Mouse (Mus musculus) heart, embryonic 12.5 days (tissue): ENCODE results near the gene Sh3bgrl2. TPM values are rescaled to one million over a fixed set of nuclear protein-coding genes. Genes with fewer than 3 reads are reported as not detected.

Experiments
- ATAC-seq: fragments of 200-750 bp; cut with Nextera tagmentation; 2 replicates; pipeline ENCODE4 v1.8.0; 2017; ENCODE audit warnings: moderate TSS enrichment, moderate library complexity; ENCODE audit not compliant: insufficient number of reproducible peaks, low FRiP score
- H3K27ac ChIP-seq: fragments of 300-500 bp; sonication (generic); 2 replicates; pipeline ENCODE4 v1.5.1; 2016; ENCODE audit warnings: mild to moderate bottlenecking, moderate library complexity; ENCODE audit not compliant: poor library complexity, severe bottlenecking
- H3K27me3 ChIP-seq: fragments of 300-500 bp; sonication (generic); replicated peaks from 2 replicates; pipeline ENCODE4 v1.6.1; 2016; ENCODE audit warnings: mild to moderate bottlenecking, moderate library complexity
- H3K36me3 ChIP-seq: fragments of 300-500 bp; sonication (generic); 2 replicates; pipeline ENCODE4 v1.6.1; 2016; ENCODE audit warnings: mild to moderate bottlenecking, moderate library complexity
- H3K4me1 ChIP-seq: fragments of 300-500 bp; sonication (generic); replicated peaks from 2 replicates; pipeline ENCODE4 v1.6.1; 2016; ENCODE audit warnings: mild to moderate bottlenecking
- H3K4me2 ChIP-seq: fragments of 300-500 bp; sonication (generic); 2 replicates; pipeline ENCODE4 v1.6.1; 2016; ENCODE audit warnings: mild to moderate bottlenecking, moderate library complexity
- H3K4me3 ChIP-seq: fragments of 300-500 bp; sonication (generic); 2 replicates; pipeline ENCODE4 v1.5.1; 2016; ENCODE audit warnings: mild to moderate bottlenecking
- H3K9ac ChIP-seq: fragments of 300-500 bp; sonication (generic); 2 replicates; pipeline ENCODE4 v1.6.1; 2016; ENCODE audit warnings: mild to moderate bottlenecking, moderate library complexity
- H3K9me3 ChIP-seq: fragments of 300-500 bp; sonication (generic); replicated peaks from 2 replicates; pipeline ENCODE4 v1.6.1; 2016; ENCODE audit warnings: mild to moderate bottlenecking, moderate library complexity
- WGBS: fragments of 180-500 bp; shearing (Covaris S2); methylation state at CpG from one replicate; pipeline ENCODE4 v1.1.7; 2016; 5-methylcytosine and 5-hydroxymethylcytosine counted together
- polyA plus RNA-seq: library from polyadenylated mRNA; unstranded; fragments of >200 nt; fragmentation: Nextera tagmentation; extraction: Ambion mirVana; gene quantifications from 2 replicates; pipeline ENCODE4 v1.2.1, GENCODE M21; 2016

The Sh3bgrl2 gene
- polyA plus RNA-seq, 1 experiment from 2014 or later = 19.0 TPM

- Histone ChIP-seq H3K36me3 (no peaks in the 10 kb centered on the region), H3K27me3 (no peaks in the 10 kb centered on the region), H3K9me3 (no peaks in the 10 kb centered on the region), H3K9ac (no peak overlapping the region), H3K27ac (0 out of 2 replicates have a peak overlapping the region, but pooled peaks have one; percentile 31), H3K4me3 (no peak overlapping the region), H3K4me2 (no peak overlapping the region), H3K4me1 (peaks cover 29% of the 10 kb centered on the region)
- ATAC-seq = no peak
- 39% methylated on average over 7 of the region's 7 CpGs for WGBS
These were observed 28.0 kb downstream of the Sh3bgrl2 start for GRCm38 (mm10) chr9:83576018-83576688.

GRCm38 (mm10) chr9:83576689-83577057 lies 28.5 kb downstream of the Sh3bgrl2 start:
- Histone ChIP-seq H3K4me1 (peaks cover 29% of the 10 kb centered on the region), H3K27me3 (no peaks in the 10 kb centered on the region), H3K9ac (no peak overlapping the region), H3K27ac (no peak overlapping the region), H3K4me2 (no peak overlapping the region), H3K9me3 (no peaks in the 10 kb centered on the region), H3K4me3 (no peak overlapping the region), H3K36me3 (no peaks in the 10 kb centered on the region)
- 0 out of 2 replicates have a peak, but pooled peaks have one; percentile 57 for ATAC-seq
- 26% methylated on average over 3 of the region's 3 CpGs for WGBS

GRCm38 (mm10) chr9:83577260-83577659 lies 29.1 kb downstream of the Sh3bgrl2 start:
- Histone ChIP-seq H3K9me3 (no peaks in the 10 kb centered on the region), H3K4me1 (peaks cover 29% of the 10 kb centered on the region), H3K9ac (no peak overlapping the region), H3K27ac (no peak overlapping the region), H3K36me3 (no peaks in the 10 kb centered on the region), H3K27me3 (no peaks in the 10 kb centered on the region), H3K4me3 (no peak overlapping the region), H3K4me2 (no peak overlapping the region)
- 86% methylated on average over 7 of the region's 7 CpGs for WGBS
- ATAC-seq = no peak

GRCm38 (mm10) chr9:83579049-83579448 lies 30.9 kb downstream of the Sh3bgrl2 start:
- H3K4me1 ChIP-seq = peaks cover 18% of the 10 kb centered on the region
- H3K9me3 ChIP-seq = no peaks in the 10 kb centered on the region
- 76% methylated on average over 4 of the region's 4 CpGs for WGBS

GRCm38 (mm10) chr9:83582748-83583147 lies 34.6 kb downstream of the Sh3bgrl2 start:
- WGBS = 55% methylated on average over 7 of the region's 7 CpGs
- H3K27me3 ChIP-seq = no peaks in the 10 kb centered on the region
- H3K36me3 ChIP-seq = no peaks in the 10 kb centered on the region
- no peaks in the 10 kb centered on the region for H3K9me3 ChIP-seq
- no peak for ATAC-seq
- H3K4me2 ChIP-seq = no peak overlapping the region
- H3K27ac ChIP-seq = no peak overlapping the region
- no peak overlapping the region for H3K4me3 ChIP-seq
- 0 out of 2 replicates have a peak, but pooled peaks cover 3% of the 10 kb centered on the region for H3K4me1 ChIP-seq
- H3K9ac ChIP-seq = no peak overlapping the region

More at GRCm38 (mm10) chr9:83579049-83579448, 30.9 kb downstream of the Sh3bgrl2 start:
- Histone ChIP-seq H3K9ac (no peak overlapping the region), H3K27me3 (no peaks in the 10 kb centered on the region), H3K4me2 (no peak overlapping the region), H3K36me3 (no peaks in the 10 kb centered on the region), H3K4me3 (no peak overlapping the region), H3K27ac (no peak overlapping the region)
- ATAC-seq = no peak

GRCm38 (mm10) chr9:83586316-83587050 lies 38.4 kb downstream of the Sh3bgrl2 start:
- H3K4me1 ChIP-seq = peaks cover 13% of the 10 kb centered on the region
- H3K27me3 ChIP-seq = no peaks in the 10 kb centered on the region
- H3K9me3 ChIP-seq = no peaks in the 10 kb centered on the region
- 88% methylated on average over 17 of the region's 17 CpGs for WGBS
- no peak overlapping the region for H3K4me2 ChIP-seq
- H3K36me3 ChIP-seq = no peaks in the 10 kb centered on the region
- H3K4me3 ChIP-seq = no peak overlapping the region
- no peak for ATAC-seq
- no peak overlapping the region for H3K9ac ChIP-seq
- H3K27ac ChIP-seq = no peak overlapping the region

- WGBS = 84% methylated on average over 9 of the region's 9 CpGs
- H3K4me1 ChIP-seq = peaks cover 13% of the 10 kb centered on the region
- ATAC-seq = no peak
These were observed 39.0 kb downstream of the Sh3bgrl2 start for GRCm38 (mm10) chr9:83587116-83587515.

GRCm38 (mm10) chr9:83589063-83589462 lies 40.9 kb downstream of the Sh3bgrl2 start:
- Histone ChIP-seq H3K36me3 (no peaks in the 10 kb centered on the region), H3K9me3 (no peaks in the 10 kb centered on the region), H3K4me3 (no peak overlapping the region), H3K27ac (no peak overlapping the region), H3K27me3 (no peaks in the 10 kb centered on the region), H3K4me2 (no peak overlapping the region), H3K9ac (no peak overlapping the region), H3K4me1 (peaks cover 15% of the 10 kb centered on the region)
- no peak for ATAC-seq
- 84% methylated on average over 2 of the region's 2 CpGs for WGBS

More at GRCm38 (mm10) chr9:83587116-83587515, 39.0 kb downstream of the Sh3bgrl2 start:
- Histone ChIP-seq H3K9me3 (no peaks in the 10 kb centered on the region), H3K4me2 (no peak overlapping the region), H3K27me3 (no peaks in the 10 kb centered on the region), H3K27ac (no peak overlapping the region), H3K4me3 (no peak overlapping the region), H3K9ac (no peak overlapping the region), H3K36me3 (no peaks in the 10 kb centered on the region)

GRCm38 (mm10) chr9:83589680-83590467 lies 41.7 kb downstream of the Sh3bgrl2 start:
- H3K9me3 ChIP-seq = no peaks in the 10 kb centered on the region
- no peak overlapping the region for H3K4me3 ChIP-seq
- no peak overlapping the region for H3K9ac ChIP-seq
- no peak for ATAC-seq
- H3K4me2 ChIP-seq = no peak overlapping the region
- WGBS = 49% methylated on average over 14 of the region's 14 CpGs
- H3K27me3 ChIP-seq = no peaks in the 10 kb centered on the region
- no peaks in the 10 kb centered on the region for H3K36me3 ChIP-seq
- peaks cover 15% of the 10 kb centered on the region for H3K4me1 ChIP-seq
- no peak overlapping the region for H3K27ac ChIP-seq

GRCm38 (mm10) chr9:83591848-83592456 lies 43.8 kb downstream of the Sh3bgrl2 start:
- Histone ChIP-seq H3K4me2 (no peak overlapping the region), H3K4me3 (no peak overlapping the region), H3K27me3 (no peaks in the 10 kb centered on the region), H3K4me1 (peaks cover 15% of the 10 kb centered on the region), H3K27ac (no peak overlapping the region), H3K9me3 (no peaks in the 10 kb centered on the region), H3K36me3 (no peaks in the 10 kb centered on the region), H3K9ac (no peak overlapping the region)
- 83% methylated on average over 10 of the region's 10 CpGs for WGBS
- ATAC-seq = no peak

GRCm38 (mm10) chr9:83593811-83594210 lies 45.7 kb downstream of the Sh3bgrl2 start:
- Histone ChIP-seq H3K4me3 (no peak overlapping the region), H3K27me3 (no peaks in the 10 kb centered on the region), H3K9ac (no peak overlapping the region), H3K27ac (no peak overlapping the region), H3K9me3 (no peaks in the 10 kb centered on the region), H3K36me3 (no peaks in the 10 kb centered on the region), H3K4me1 (peaks cover 15% of the 10 kb centered on the region), H3K4me2 (no peak overlapping the region)
- 77% methylated on average over 5 of the region's 5 CpGs for WGBS
- no peak for ATAC-seq
